Mouse (Mus musculus) testis, postnatal 14 days (tissue): ENCODE measurements around the gene Ccnk.

Experiments used
- DNase-seq: peaks from one replicate; pipeline ENCODE4 v3.0.0; 2021; ENCODE audit warnings: low spot score

The Ccnk gene

DNA sequence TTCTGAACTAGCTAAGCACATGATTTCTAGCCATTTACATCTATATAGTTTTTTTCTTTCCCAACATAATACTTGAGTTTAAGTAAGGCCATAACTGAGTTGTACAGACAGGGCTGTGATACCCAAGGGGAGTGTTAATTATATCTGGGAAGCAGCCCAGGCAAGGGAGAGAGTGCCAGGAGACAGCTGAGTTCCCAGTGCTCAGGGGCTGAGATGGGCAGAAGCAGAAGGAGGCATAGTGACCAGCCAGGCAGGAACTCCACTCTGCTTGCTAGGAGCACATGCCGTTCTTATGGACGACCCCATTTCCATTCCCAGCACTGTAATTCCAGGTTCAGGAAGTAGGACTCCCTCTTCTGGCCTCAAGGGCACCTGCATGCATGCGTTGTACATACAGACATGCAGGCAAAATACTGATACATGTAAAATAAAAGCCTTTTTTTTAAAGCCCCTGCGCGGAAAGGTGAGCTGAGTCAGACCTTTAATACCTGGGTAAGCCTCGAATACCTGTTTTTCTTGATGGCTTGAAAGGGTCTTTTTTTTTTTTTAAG, 8.2 kb downstream of the Ccnk start:
- no peak for DNase-seq

DNA sequence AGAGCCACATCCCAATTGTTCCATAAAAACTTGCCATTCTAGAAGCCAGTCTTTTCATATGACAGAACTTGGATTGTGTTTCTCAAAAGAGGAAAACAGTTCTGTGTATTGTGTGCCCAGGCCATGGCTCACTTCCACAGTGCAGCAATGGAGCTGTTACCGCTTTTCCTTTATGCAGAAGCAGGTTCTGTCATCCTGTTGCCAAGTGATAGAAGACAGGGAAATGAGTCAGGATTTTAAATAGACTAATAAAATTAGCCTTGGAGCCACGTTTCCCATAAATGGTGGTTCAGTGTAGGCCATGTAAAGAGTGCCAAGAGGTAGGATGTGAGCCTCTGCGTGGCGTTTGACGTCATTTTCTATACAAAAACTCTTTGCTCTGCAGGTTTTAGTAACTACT, 14.5 kb downstream of the Ccnk start:
- no peak for DNase-seq

GRCm38 (mm10) chr12:108195761-108196160, 16.4 kb downstream of the Ccnk start:
- no peak for DNase-seq

- no peak for DNase-seq
Observed at GRCm38 (mm10) chr12:108198447-108198846, 19.1 kb downstream of the Ccnk start.

DNA sequence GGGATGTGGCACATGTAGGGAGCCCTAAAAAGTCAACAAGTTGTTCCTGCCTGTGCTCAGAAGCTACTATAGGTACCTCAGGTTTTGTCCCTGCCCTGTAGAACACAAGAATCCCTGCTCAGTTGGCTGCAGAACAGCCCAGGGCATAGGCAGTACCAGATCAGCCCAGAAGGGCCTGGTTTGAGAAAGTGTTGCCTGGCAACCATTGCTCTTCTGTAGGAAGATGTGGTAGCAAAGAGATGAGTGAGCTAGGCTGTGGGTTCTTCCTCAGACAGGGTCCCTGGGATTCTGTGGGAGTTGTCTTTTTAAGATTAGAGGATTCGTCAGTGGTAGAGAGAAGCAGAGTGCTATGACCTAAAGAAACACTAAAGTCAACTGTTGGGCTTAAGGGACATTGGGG, 20.7 kb downstream of the Ccnk start:
- DNase-seq = no peak

DNA sequence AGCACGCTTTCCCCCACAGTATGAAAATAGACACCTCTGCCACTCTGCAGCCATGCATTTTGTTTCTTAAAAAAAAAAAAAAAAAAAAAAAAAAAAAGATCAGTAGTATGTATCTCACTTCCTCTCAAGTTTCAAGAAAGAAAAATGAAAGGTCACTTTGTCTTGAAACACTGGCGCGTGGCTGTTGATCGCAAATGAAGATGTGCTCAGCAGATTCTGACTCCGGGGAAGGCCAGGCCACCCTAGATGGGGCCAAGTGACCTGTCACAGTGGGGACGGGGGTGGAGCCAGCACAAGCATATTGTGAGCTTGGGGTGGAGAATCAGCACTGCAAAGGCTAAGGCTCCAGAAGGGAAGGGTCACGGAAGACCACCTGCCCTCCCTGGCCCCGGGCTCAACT, 24.5 kb downstream of the Ccnk start:
- no peak for DNase-seq

DNA sequence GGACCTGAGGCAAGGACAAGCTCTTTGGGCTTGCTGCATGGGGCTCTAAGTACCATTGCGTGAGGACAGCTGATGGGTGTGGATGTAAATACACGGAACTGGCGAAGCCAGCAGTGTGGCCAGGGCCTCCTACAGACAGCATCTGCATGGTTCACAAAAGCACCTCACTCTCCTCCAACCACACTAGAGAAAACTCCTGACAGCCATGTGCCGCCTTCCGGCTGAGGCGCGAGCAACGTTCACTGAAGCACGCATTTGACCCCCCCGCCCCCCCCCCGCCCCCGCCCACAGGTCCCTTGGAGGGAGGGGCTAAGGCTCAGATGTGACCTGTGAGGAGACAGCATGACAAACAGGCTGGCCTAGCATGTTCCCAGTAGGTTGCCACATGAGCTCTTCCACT, 25.6 kb downstream of the Ccnk start:
- DNase-seq = no peak

DNA sequence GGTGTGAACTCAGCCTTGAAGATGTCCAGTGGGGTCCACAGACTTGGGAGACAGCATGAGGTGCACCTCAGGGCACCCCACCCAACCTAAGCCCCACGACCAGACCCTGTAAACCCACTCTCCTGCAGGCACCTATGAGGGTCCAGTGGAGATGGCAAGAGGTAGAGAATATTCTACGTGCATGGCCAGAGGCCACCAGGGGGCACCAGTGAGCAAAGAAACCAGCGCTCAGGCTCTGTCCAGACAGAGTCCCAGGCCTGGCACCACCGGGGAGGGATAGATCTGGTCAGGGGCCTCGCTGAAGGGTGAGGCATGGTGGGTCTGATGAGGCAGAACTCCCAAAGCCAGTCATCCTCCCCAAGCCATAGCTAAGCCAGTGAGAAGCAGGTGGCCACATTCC, 27.3 kb downstream of the Ccnk start:
- DNase-seq = peak; percentile 44

DNA sequence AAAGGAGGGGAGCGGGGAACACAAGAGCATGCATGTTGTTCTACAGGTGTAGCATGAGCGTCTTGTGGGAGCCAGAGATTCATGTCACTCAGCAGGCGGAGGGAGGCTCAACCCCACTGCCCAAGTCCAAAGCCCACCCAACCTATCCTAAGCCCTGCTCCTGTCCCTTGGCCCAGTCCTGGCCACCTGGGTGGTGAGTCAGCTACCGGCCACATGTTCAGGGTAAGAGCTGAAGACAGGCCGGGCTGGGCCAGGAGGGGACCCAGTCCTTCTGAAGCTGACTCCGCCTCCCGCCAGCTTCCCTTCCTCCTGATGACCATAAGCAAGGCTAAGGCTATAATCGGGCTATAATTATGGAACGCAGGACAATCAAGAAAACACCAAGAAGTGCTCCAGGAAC, 28.8 kb downstream of the Ccnk start:
- no peak for DNase-seq

GRCm38 (mm10) chr12:108208726-108209438, 29.5 kb downstream of the Ccnk start:
- DNase-seq = peak; percentile 39

DNA sequence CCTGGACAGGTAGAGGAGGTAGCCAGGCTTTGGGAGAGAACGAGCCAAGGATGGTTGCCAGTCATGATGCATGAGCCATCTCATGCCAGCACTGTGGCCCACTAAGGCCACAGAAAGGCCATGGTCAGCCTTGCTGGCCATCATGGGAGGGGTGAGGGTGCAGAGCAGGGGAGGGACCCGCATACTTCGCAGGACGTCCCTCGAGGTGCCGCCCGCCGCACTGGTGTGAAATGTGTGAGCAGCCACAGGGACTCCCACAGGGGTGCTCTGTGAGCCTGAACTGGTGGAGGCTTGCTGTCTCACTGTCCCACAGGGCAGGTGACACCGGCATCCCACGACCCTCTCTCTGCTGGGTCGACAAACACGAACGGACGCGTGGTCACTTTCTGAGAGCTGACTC, 31.2 kb downstream of the Ccnk start:
- DNase-seq = no peak

GRCm38 (mm10) chr12:108212071-108212470, 32.7 kb downstream of the Ccnk start:
- no peak for DNase-seq

GRCm38 (mm10) chr12:108212476-108212875, 33.1 kb downstream of the Ccnk start:
- no peak for DNase-seq

- no peak for DNase-seq
Observed at GRCm38 (mm10) chr12:108213090-108214041, 34.0 kb downstream of the Ccnk start.

DNA sequence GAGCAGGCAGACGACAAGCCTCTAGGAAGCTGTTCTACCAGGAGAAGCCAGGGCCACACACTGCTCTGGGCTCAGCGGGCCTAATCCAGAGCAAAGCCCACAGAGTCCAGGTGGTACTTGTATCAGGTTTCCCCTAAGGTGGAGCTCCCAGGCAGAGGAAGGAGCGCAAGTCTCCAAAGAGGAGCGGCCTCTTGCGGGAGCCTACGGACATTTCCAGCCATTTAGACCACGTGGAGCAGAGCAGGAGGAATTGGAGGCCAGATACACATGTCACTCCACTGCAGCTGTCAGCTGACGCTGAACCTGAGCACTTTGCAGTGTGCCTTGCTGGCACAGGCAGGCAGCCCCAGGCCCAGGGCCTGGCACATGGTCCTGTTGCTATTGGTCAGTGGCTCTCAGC, 35.7 kb downstream of the Ccnk start:
- no peak for DNase-seq

- DNase-seq = no peak
Observed at GRCm38 (mm10) chr12:108216611-108217370, 37.4 kb downstream of the Ccnk start.

GRCm38 (mm10) chr12:108217572-108217971, 38.2 kb downstream of the Ccnk start:
- DNase-seq = no peak

DNA sequence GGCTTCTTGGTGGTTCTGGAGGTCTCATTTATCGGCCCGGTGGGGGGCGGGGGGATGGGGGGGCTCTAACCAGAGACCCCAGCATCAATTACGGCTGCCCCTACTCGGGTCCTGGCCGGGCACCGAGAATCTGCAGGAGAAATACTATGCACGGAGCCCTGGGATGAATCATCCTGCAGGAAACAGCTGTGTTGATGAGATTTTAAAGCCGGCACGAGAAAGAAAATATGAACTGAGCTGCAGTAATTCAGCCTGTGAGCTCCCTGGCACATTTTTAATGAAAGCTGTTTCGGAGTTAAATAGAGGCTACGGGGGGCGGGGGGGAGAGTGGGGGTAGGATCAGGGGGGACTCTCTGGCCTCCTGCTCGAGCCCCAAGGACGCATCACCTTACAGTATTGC, 39.8 kb downstream of the Ccnk start:
- DNase-seq = no peak

DNA sequence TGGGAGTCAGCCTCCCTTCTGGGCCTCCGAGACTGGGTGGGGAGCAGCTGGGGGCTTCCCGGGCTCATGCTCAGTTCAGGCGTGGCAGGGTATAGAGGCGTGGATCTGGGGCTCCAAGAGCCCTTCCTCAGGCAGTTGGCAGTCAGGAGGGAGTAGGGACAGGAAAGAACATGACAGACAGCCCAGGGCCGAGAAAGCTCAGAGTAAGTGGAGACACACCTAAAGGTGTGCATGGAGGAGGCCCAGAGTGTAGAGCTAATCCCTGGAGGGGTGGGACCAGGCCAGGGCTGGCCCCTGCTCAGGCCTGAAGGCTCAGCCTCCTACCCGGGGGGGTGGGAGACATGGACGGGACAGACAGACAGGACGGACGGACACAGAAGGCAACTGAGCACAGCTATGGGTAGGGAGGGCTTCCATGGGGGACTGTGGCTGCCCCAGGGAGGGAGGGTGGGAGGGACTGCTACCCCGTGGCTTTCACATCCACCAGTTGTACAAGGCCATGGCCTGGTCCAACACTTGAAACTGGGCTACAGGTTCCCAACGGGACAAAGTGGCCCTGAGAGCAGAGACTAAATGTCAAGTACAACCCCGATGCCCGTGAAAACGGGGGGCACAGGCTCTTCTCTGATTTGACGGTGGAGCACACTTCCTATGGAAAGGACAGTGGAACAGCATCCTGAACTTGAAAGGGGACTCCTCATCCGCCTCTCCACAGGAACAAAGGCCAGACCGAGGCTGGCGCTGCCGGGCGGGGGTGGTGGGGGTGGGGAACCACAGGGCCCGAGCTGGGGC, 40.6 kb downstream of the Ccnk start:
- no peak for DNase-seq

GRCm38 (mm10) chr12:108220621-108221020, 41.2 kb downstream of the Ccnk start:
- no peak for DNase-seq

DNA sequence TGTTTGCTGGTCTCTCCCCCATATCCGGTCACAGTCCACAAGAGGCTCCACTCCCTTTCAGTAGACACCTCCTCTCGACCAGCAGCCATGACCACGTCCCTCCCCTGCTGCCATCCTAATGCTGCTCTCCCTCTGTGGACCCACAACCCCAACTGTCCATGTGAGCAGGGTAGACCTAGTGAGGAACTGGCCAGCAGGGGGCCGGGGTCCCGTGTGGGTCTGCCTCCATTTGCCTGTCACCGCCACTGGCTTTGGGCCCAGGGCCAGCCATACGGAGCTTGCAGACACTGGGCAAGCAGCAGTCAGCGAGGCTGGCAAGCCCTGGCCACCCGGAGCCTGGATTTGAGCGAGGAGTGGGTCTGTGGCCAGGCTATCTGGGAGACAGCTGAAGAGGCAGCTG, 41.8 kb downstream of the Ccnk start:
- DNase-seq = no peak
